Mouse (Mus musculus) liver, embryonic 16.5 days (tissue): ENCODE measurements around the gene Cemip2. TPM values are rescaled to one million over a fixed set of nuclear protein-coding genes. Genes with fewer than 3 reads are reported as not detected.

Experiments used
- ATAC-seq: fragments of 200-750 bp; cut with Nextera tagmentation; 2 replicates; pipeline ENCODE4 v1.8.0; 2017; ENCODE audit warnings: low read depth, mild to moderate bottlenecking, moderate number of reproducible peaks, moderate library complexity
- H3K27ac ChIP-seq: fragments of 300-500 bp; sonication (generic); 2 replicates; pipeline ENCODE4 v1.5.1; 2014; ENCODE audit warnings: mild to moderate bottlenecking, low read length
- H3K27me3 ChIP-seq: fragments of 300-500 bp; sonication (generic); 2 replicates; pipeline ENCODE4 v1.6.1; 2014; ENCODE audit warnings: low read depth, low read length, mixed read lengths; ENCODE audit not compliant: control insufficient read depth, insufficient read depth
- H3K36me3 ChIP-seq: fragments of 300-500 bp; sonication (generic); 2 replicates; pipeline ENCODE4 v1.6.1; 2014; ENCODE audit warnings: mild to moderate bottlenecking; ENCODE audit not compliant: control insufficient read depth, insufficient read depth
- H3K4me1 ChIP-seq: fragments of 300-500 bp; sonication (generic); 2 replicates; pipeline ENCODE4 v1.6.1; 2014; ENCODE audit warnings: low read depth, low read length, mixed read lengths; ENCODE audit not compliant: control insufficient read depth
- H3K4me2 ChIP-seq: fragments of 300-500 bp; sonication (generic); 2 replicates; pipeline ENCODE4 v1.6.1; 2014; ENCODE audit warnings: low read depth, low read length, mixed read lengths
- H3K4me3 ChIP-seq: fragments of 300-500 bp; sonication (generic); 2 replicates; pipeline ENCODE4 v1.5.1; 2014; ENCODE audit warnings: low read depth, mild to moderate bottlenecking, low read length
- H3K9ac ChIP-seq: fragments of 300-500 bp; sonication (generic); 2 replicates; pipeline ENCODE4 v1.6.1; 2014; ENCODE audit warnings: low read depth, low read length
- H3K9me3 ChIP-seq: fragments of 300-500 bp; sonication (generic); replicated peaks from 2 replicates; pipeline ENCODE4 v1.6.1; 2016; ENCODE audit warnings: low read length; ENCODE audit not compliant: control insufficient read depth
- WGBS: fragments of 180-500 bp; shearing (Covaris S2); extraction: QIAGEN DNeasy Blood & Tissue Kit; methylation state at CpG from one replicate; pipeline ENCODE4 v1.1.7; 2014; ENCODE audit not compliant: insufficient replicate concordance; 5-methylcytosine and 5-hydroxymethylcytosine counted together
- polyA plus RNA-seq: library from polyadenylated mRNA; unstranded; fragments of >200 nt; fragmentation: Nextera tagmentation; extraction: Ambion mirVana; gene quantifications from 2 replicates; pipeline ENCODE4 v1.2.1, GENCODE M21; 2015

Cemip2 gene
- polyA plus RNA-seq, 1 experiment from 2014 or later = 8.7 TPM

- H3K4me3 ChIP-seq = no peak overlapping the region
- H3K9me3 ChIP-seq = no peaks in the 10 kb centered on the region
- H3K4me2 ChIP-seq = no peak overlapping the region
- peaks cover 8% of the 10 kb centered on the region for H3K4me1 ChIP-seq
- no peak overlapping the region for H3K9ac ChIP-seq
- ATAC-seq = no peak
- no peak overlapping the region for H3K27ac ChIP-seq
- 0 out of 2 replicates have a peak, but pooled peaks cover 2% of the 10 kb centered on the region for H3K36me3 ChIP-seq
- H3K27me3 ChIP-seq = no peaks in the 10 kb centered on the region
- WGBS = 46% methylated on average over 5 of the region's 5 CpGs
These were observed 18.2 kb downstream of the Cemip2 start for GRCm38 (mm10) chr19:21796333-21796732.

DNA sequence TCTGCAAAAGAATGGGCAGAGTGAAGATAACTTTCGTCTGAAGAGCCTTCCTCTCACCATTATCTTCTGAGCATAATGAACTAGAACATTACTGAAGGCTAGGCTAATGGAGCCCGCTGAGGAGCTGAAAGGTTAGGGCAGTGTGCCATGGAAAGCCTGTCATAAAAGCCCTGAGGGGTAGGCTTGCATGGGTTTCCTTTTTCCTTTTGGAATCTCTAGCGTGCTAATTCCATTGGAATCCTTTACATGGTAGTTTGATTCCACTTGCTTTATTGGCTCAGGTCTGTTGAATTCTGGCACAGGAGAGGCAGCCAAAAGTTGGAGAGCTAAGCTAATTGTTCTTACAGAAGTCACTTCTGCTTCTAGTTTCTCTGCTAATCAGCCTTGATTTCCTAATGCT, 20.6 kb downstream of the Cemip2 start:
- Histone ChIP-seq H3K27me3 (no peaks in the 10 kb centered on the region), H3K9me3 (no peaks in the 10 kb centered on the region), H3K27ac (no peak overlapping the region), H3K4me2 (no peak overlapping the region), H3K4me1 (peaks cover 8% of the 10 kb centered on the region), H3K4me3 (no peak overlapping the region), H3K9ac (no peak overlapping the region), H3K36me3 (0 out of 2 replicates have a peak, but pooled peaks cover 2% of the 10 kb centered on the region)
- no peak for ATAC-seq
- WGBS = 69% methylated on average over 3 of the region's 3 CpGs

- Histone ChIP-seq H3K36me3 (peaks cover 7% of the 10 kb centered on the region), H3K27ac (peak overlapping the region; percentile 64), H3K9me3 (no peaks in the 10 kb centered on the region), H3K4me1 (peaks cover 8% of the 10 kb centered on the region), H3K4me3 (no peak overlapping the region), H3K4me2 (peak overlapping the region; percentile 30), H3K9ac (peak overlapping the region; percentile 25; the same call in 1 of the 2 replicates), H3K27me3 (no peaks in the 10 kb centered on the region)
- ATAC-seq = peak; percentile 80
- 23% methylated on average over 13 of the region's 13 CpGs for WGBS
These were observed 21.6 kb downstream of the Cemip2 start for GRCm38 (mm10) chr19:21799410-21800373.

DNA sequence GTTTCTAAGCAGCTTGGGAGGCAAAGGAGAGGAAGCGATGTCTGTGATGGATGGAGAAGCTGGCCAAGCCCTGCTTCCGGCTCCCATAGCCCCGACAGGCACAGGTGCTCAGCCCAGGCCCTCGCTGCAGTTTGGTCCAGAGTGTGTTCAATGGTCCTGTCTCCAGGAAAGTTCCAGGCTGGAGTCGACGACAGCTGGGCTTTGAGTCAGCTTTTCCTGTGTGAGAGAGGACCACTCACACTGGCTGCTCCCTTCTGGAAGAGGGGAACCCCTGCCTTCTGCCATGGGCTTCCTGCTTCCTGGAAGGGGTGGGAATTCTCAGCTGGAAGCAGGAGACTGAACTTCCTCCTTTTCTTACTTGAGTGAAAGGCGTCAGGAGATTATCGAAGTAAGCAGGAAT, 26.3 kb downstream of the Cemip2 start:
- WGBS = 65% methylated on average over 8 of the region's 8 CpGs
- H3K27ac ChIP-seq = no peak overlapping the region
- no peaks in the 10 kb centered on the region for H3K27me3 ChIP-seq
- H3K36me3 ChIP-seq = peaks cover 7% of the 10 kb centered on the region
- H3K4me3 ChIP-seq = no peak overlapping the region
- no peak overlapping the region for H3K9ac ChIP-seq
- peaks cover 6% of the 10 kb centered on the region for H3K4me1 ChIP-seq
- ATAC-seq = no peak
- no peaks in the 10 kb centered on the region for H3K9me3 ChIP-seq
- H3K4me2 ChIP-seq = no peak overlapping the region

- Histone ChIP-seq H3K36me3 (peaks cover 7% of the 10 kb centered on the region), H3K4me3 (no peak overlapping the region)
- ATAC-seq = no peak; the same call in 1 of the 2 replicates
These were observed 27.2 kb downstream of the Cemip2 start for GRCm38 (mm10) chr19:21805305-21805704.

DNA sequence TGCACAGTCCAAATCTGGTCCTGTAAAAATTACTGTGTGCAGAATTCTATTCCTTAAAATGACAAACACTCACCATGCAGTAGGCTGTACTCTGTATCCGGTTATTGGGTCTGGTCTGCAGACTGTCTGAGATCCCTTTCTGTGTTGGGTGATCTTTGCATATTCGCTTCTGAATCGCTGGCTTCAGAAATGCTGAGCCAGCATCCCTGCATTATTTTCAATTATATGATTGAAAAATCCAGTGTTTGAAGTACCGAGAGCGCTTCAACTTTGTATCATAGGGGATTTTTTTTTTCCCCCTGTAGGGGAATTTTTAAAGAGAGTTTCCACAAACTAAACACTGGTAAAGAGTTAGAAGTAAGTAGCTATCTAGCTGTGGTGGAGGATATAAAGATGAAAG, 32.0 kb downstream of the Cemip2 start:
- Histone ChIP-seq H3K27me3 (no peaks in the 10 kb centered on the region), H3K4me2 (no peak overlapping the region), H3K9me3 (no peaks in the 10 kb centered on the region), H3K9ac (no peak overlapping the region), H3K4me3 (no peak overlapping the region), H3K4me1 (no peaks in the 10 kb centered on the region), H3K27ac (no peak overlapping the region), H3K36me3 (peaks cover 2% of the 10 kb centered on the region; the same call in 1 of the 2 replicates)
- ATAC-seq = no peak
- WGBS = 78% methylated on average over 5 of the region's 5 CpGs

More at GRCm38 (mm10) chr19:21805305-21805704, 27.2 kb downstream of the Cemip2 start:
- Histone ChIP-seq H3K9me3 (no peaks in the 10 kb centered on the region), H3K4me1 (no peaks in the 10 kb centered on the region; the same call in 1 of the 2 replicates), H3K9ac (no peak overlapping the region), H3K27me3 (no peaks in the 10 kb centered on the region), H3K27ac (no peak overlapping the region), H3K4me2 (no peak overlapping the region)
- 71% methylated on average over 3 of the region's 3 CpGs for WGBS

DNA sequence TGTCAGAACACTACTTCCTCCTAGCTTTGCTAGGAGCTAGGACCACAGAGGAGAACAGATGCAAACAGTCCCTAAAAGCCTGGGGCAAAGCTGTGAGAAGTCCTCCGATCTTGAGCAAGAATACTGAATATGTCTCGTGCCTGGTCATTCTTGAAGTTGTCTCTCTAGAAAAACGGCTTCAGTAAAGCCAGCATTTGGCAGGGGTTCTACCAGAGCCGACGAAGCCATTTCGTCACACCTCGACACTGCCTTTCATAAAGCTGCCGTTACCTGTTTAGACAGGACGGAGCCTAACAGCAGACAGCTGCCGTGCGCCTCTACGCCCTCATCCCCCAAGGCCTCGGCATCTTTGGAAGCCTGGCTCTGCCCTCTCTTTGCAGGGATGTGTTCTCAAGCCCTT, 35.4 kb downstream of the Cemip2 start:
- H3K9me3 ChIP-seq = no peaks in the 10 kb centered on the region
- no peaks in the 10 kb centered on the region for H3K4me1 ChIP-seq
- WGBS = 79% methylated on average over 13 of the region's 13 CpGs
- no peak overlapping the region for H3K4me3 ChIP-seq
- H3K4me2 ChIP-seq = no peak overlapping the region
- no peaks in the 10 kb centered on the region for H3K27me3 ChIP-seq
- H3K27ac ChIP-seq = no peak overlapping the region
- H3K36me3 ChIP-seq = no peaks in the 10 kb centered on the region; the same call in none of the 2 replicates
- no peak for ATAC-seq
- H3K9ac ChIP-seq = no peak overlapping the region

GRCm38 (mm10) chr19:21814433-21815020, 36.4 kb downstream of the Cemip2 start:
- ATAC-seq = peak; percentile 77
- no peaks in the 10 kb centered on the region for H3K4me1 ChIP-seq
- WGBS = 74% methylated on average over 8 of the region's 8 CpGs
- no peaks in the 10 kb centered on the region for H3K27me3 ChIP-seq
- no peak overlapping the region for H3K27ac ChIP-seq
- no peak overlapping the region for H3K9ac ChIP-seq
- H3K36me3 ChIP-seq = no peaks in the 10 kb centered on the region; the same call in 1 of the 2 replicates
- H3K9me3 ChIP-seq = no peaks in the 10 kb centered on the region
- H3K4me3 ChIP-seq = no peak overlapping the region
- H3K4me2 ChIP-seq = no peak overlapping the region

GRCm38 (mm10) chr19:21816260-21816659, 38.1 kb downstream of the Cemip2 start:
- WGBS = 78% methylated on average over 4 of the region's 4 CpGs
- H3K9ac ChIP-seq = no peak overlapping the region
- H3K4me3 ChIP-seq = no peak overlapping the region
- no peaks in the 10 kb centered on the region for H3K9me3 ChIP-seq
- H3K4me1 ChIP-seq = no peaks in the 10 kb centered on the region
- H3K36me3 ChIP-seq = no peaks in the 10 kb centered on the region; the same call in 1 of the 2 replicates
- H3K4me2 ChIP-seq = no peak overlapping the region
- H3K27me3 ChIP-seq = no peaks in the 10 kb centered on the region
- no peak overlapping the region for H3K27ac ChIP-seq
- ATAC-seq = no peak
